In genomic region chr1:19458646-19459441, GRCm38 (mm10) we compare ENCODE assay signal across 20 mouse cellular contexts.
DNase-seq lines count a peak whose midpoint lies in the region; ATAC-seq lines count a peak whose summit lies in the region.
"Had no signal": no experiment of that assay in that cellular context is flagged by ENCODE, and none has a peak within 500 bp of the region (broad histone marks: within the 10 kb centered on the region; RNA-seq: fewer than 3 reads in every experiment).

No protein-coding gene starts in this region.

- peak; percentile 2 for DNase-seq in liver
- peak; percentile 30 to 54 for DNase-seq in kidney, adult 8-10 months
- DNase-seq in kidney, postnatal 36 days = peak; percentile 22 to 28
- DNase-seq in right cerebral cortex, adult 18-20 months = no peak
- no peak for DNase-seq in adrenal gland, postnatal 10 days
- no peak for DNase-seq in spleen, postnatal 14 days (ENCODE audit: low spot score in 2 of 2)
- DNase-seq: adrenal gland, postnatal 36 days; B cell, adult 2 months; cerebellum, adult 9-10 months; heart, adult 18-20 months; lung, adult 18-20 months; lung, postnatal 36 days; thymus, adult 2 months had no signal

- no peak overlapping the region for H3K4me3 ChIP-seq in liver, embryonic 12.5 days
- H3K4me3 ChIP-seq: forebrain, embryonic 15.5 days; left cerebral cortex, adult 2 months; limb, embryonic 15.5 days; midbrain, embryonic 12.5 days; neural tube, embryonic 13.5 days had no signal

- H3K27me3 ChIP-seq in liver, embryonic 12.5 days (replicated peaks) = no peaks in the 10 kb centered on the region
- H3K27me3 ChIP-seq: forebrain, embryonic 15.5 days; limb, embryonic 15.5 days; midbrain, embryonic 12.5 days; neural tube, embryonic 13.5 days had no signal

- H3K4me1 ChIP-seq in liver, embryonic 12.5 days = no peaks in the 10 kb centered on the region
- H3K4me1 ChIP-seq: forebrain, embryonic 15.5 days; limb, embryonic 15.5 days; midbrain, embryonic 12.5 days; neural tube, embryonic 13.5 days had no signal

- 79% methylated on average over 14 of the region's 14 CpGs for WGBS in liver, embryonic 12.5 days (ENCODE audit: insufficient replicate concordance)

- ATAC-seq in liver, embryonic 12.5 days = no peak
- ATAC-seq: forebrain, embryonic 15.5 days; hindbrain, postnatal 0 days had no signal

- H3K27ac ChIP-seq in liver, embryonic 12.5 days = no peak overlapping the region
- H3K27ac ChIP-seq: forebrain, embryonic 15.5 days; hindbrain, postnatal 0 days; left cerebral cortex, adult 2 months; midbrain, embryonic 12.5 days; neural tube, embryonic 13.5 days had no signal

- H3K9ac ChIP-seq in liver, embryonic 12.5 days = no peak overlapping the region
- H3K9ac ChIP-seq: forebrain, embryonic 15.5 days; limb, embryonic 15.5 days; midbrain, embryonic 12.5 days; neural tube, embryonic 13.5 days had no signal

- no peaks in the 10 kb centered on the region for H3K9me3 ChIP-seq in liver, embryonic 12.5 days (replicated peaks)
- H3K9me3 ChIP-seq: forebrain, embryonic 15.5 days; limb, embryonic 15.5 days; midbrain, embryonic 12.5 days; neural tube, embryonic 13.5 days had no signal

- no peak overlapping the region for H3K4me2 ChIP-seq in liver, embryonic 12.5 days
- H3K4me2 ChIP-seq: forebrain, embryonic 15.5 days; limb, embryonic 15.5 days; midbrain, embryonic 12.5 days; neural tube, embryonic 13.5 days had no signal

- H3K36me3 ChIP-seq in liver, embryonic 12.5 days = no peaks in the 10 kb centered on the region
- H3K36me3 ChIP-seq: forebrain, embryonic 15.5 days; limb, embryonic 15.5 days; midbrain, embryonic 12.5 days; neural tube, embryonic 13.5 days had no signal

Comparison
In these comparisons a context has a peak if more than half of its experiments do, and no peak if none do; other contexts are left out.
1. DNase-seq: peak in liver (single experiment), kidney, adult 8-10 months (2 of 2) and kidney, postnatal 36 days (2 of 2); none in right cerebral cortex, adult 18-20 months (single experiment), adrenal gland, postnatal 10 days (single experiment) and spleen, postnatal 14 days (0 of 2).